Mouse (Mus musculus) heart, embryonic 14.5 days (tissue): Measurements from ENCODE around the gene Acot1. TPM values are rescaled to one million over a fixed set of nuclear protein-coding genes. Genes with fewer than 3 reads are reported as not detected.
"Not testable (repeated sequence)": the region's sequence is repeated elsewhere in the genome, so short reads cannot be mapped to it uniquely, and the experiment has no call there.

ENCODE experiments used
- ATAC-seq: fragments of 200-750 bp; cut with Nextera tagmentation; 2 replicates; pipeline ENCODE4 v1.8.0; 2017; ENCODE audit warnings: low read depth, moderate TSS enrichment; ENCODE audit not compliant: insufficient number of reproducible peaks, insufficient read depth, low FRiP score
- H3K27ac ChIP-seq, 2 experiments: fragments of 200-500 bp in 1 of 2; fragments of 300-500 bp in 1 of 2; sonication (generic) in 1 of 2; replicated peaks in 1 of 2; 2 replicates each; pipeline ENCODE4 v1.5.1; 2012 to 2014; ENCODE audit warnings: low read depth in 2 of 2, low read length in 2 of 2, control low read depth in 1 of 2, mild to moderate bottlenecking in 1 of 2, mixed read lengths in 1 of 2; ENCODE audit not compliant: control insufficient read depth in 1 of 2, insufficient read depth in 1 of 2
- H3K27me3 ChIP-seq: fragments of 300-500 bp; sonication (generic); 2 replicates; pipeline ENCODE4 v1.6.1; 2014; ENCODE audit warnings: mild to moderate bottlenecking, low read length, control low read depth; ENCODE audit not compliant: control insufficient read depth, insufficient read depth
- H3K36me3 ChIP-seq: fragments of 300-500 bp; sonication (generic); 2 replicates; pipeline ENCODE4 v1.6.1; 2014; ENCODE audit warnings: mild to moderate bottlenecking, control low read depth, low read length, mixed read lengths; ENCODE audit not compliant: control insufficient read depth, insufficient read depth
- H3K4me1 ChIP-seq, 2 experiments: fragments of 200-500 bp in 1 of 2; fragments of 300-500 bp in 1 of 2; sonication (generic) in 1 of 2; 2 replicates each; pipeline ENCODE4 v1.6.1; 2012 to 2014; ENCODE audit warnings: low read length in 2 of 2, control low read depth in 1 of 2, mixed read lengths in 1 of 2; ENCODE audit not compliant: control insufficient read depth in 2 of 2, insufficient read depth in 2 of 2
- H3K4me2 ChIP-seq: fragments of 300-500 bp; sonication (generic); 2 replicates; pipeline ENCODE4 v1.6.1; 2014; ENCODE audit warnings: mild to moderate bottlenecking, low read length
- H3K4me3 ChIP-seq, 2 experiments: fragments of 200-500 bp in 1 of 2; fragments of 300-500 bp in 1 of 2; sonication (generic) in 1 of 2; 2 replicates each; pipeline ENCODE4 v1.5.1; 2012 to 2014; ENCODE audit warnings: low read length in 2 of 2, mild to moderate bottlenecking in 2 of 2, control low read depth in 1 of 2, low read depth in 1 of 2, moderate library complexity in 1 of 2; ENCODE audit not compliant: control insufficient read depth in 1 of 2, insufficient read depth in 1 of 2
- H3K9ac ChIP-seq: fragments of 300-500 bp; sonication (generic); 2 replicates; pipeline ENCODE4 v1.6.1; 2014; ENCODE audit warnings: mild to moderate bottlenecking, low read length
- H3K9me3 ChIP-seq: fragments of 300-500 bp; sonication (generic); 2 replicates; pipeline ENCODE4 v1.6.1; 2016; ENCODE audit warnings: low read length, control low read depth; ENCODE audit not compliant: control insufficient read depth
- WGBS: fragments of 180-500 bp; shearing (Covaris S2); extraction: QIAGEN DNeasy Blood & Tissue Kit; methylation state at CpG from one replicate; pipeline ENCODE4 v1.1.7; 2014; 5-methylcytosine and 5-hydroxymethylcytosine counted together
- polyA plus RNA-seq: library from polyadenylated mRNA; unstranded; fragments of >200 nt; fragmentation: Nextera tagmentation; extraction: Ambion mirVana; gene quantifications from 2 replicates; pipeline ENCODE4 v1.2.1, GENCODE M21; 2014

Acot1 gene
- polyA plus RNA-seq, 1 experiment from 2014 or later, result 31.9 TPM

- H3K4me1 ChIP-seq, result peaks cover 3 to 6% of the 10 kb centered on the region in 2 experiments; a peak in 1 of 4 replicates
- H3K27me3 ChIP-seq, result no peaks in the 10 kb centered on the region
- no peak overlapping the region for H3K4me2 ChIP-seq
- ATAC-seq, result no peak
- H3K27ac ChIP-seq, result no peak overlapping the region
- no peaks in the 10 kb centered on the region for H3K9me3 ChIP-seq
- no peak overlapping the region for H3K9ac ChIP-seq
- H3K36me3 ChIP-seq, result no peaks in the 10 kb centered on the region
- WGBS, result 87% methylated on average over 4 of the region's 4 CpGs
- H3K4me3 ChIP-seq, result no peak overlapping the region
These were observed 23.6 kb downstream of the Acot1 start for GRCm38 (mm10) chr12:84032854-84033253.

- H3K9ac ChIP-seq, H3K36me3 ChIP-seq, H3K4me2 ChIP-seq, H3K27me3 ChIP-seq, H3K9me3 ChIP-seq, H3K27ac ChIP-seq, H3K4me3 ChIP-seq, H3K4me1 ChIP-seq: not testable (repeated sequence)
- peak; percentile 35; the same call in 1 of the 2 replicates for ATAC-seq
- WGBS, result 76% methylated on average over 2 of the region's 2 CpGs
These were observed 24.0 kb downstream of the Acot1 start for GRCm38 (mm10) chr12:84033302-84033701.

GRCm38 (mm10) chr12:84034108-84034507 is 24.8 kb downstream of the Acot1 start:
- Histone ChIP-seq H3K9ac (no peak overlapping the region), H3K4me2 (no peak overlapping the region), H3K4me1 (peaks cover 6% of the 10 kb centered on the region in 2 experiments; a peak in 2 of 4 replicates), H3K9me3 (no peaks in the 10 kb centered on the region), H3K36me3 (no peaks in the 10 kb centered on the region), H3K4me3 (no peak overlapping the region), H3K27me3 (no peaks in the 10 kb centered on the region), H3K27ac (no peak overlapping the region)
- 62% methylated on average over 4 of the region's 4 CpGs for WGBS
- no peak for ATAC-seq

- ATAC-seq, H3K27me3 ChIP-seq, H3K36me3 ChIP-seq, H3K27ac ChIP-seq, H3K9me3 ChIP-seq, H3K4me1 ChIP-seq: not testable (repeated sequence)
- WGBS, result 8% methylated on average over 24 of the region's 32 CpGs
- Histone ChIP-seq H3K4me3 (peak within 1 kb of the TSS; percentile 41 to 49), H3K9ac (peak within 1 kb of the TSS; percentile 68), H3K4me2 (peak within 1 kb of the TSS; percentile 73)
These were observed 29.0 kb downstream of the Acot1 start, which contains the start of gene Acot4 for GRCm38 (mm10) chr12:84038241-84038640. Gene Acot4 (plus strand): TSS chr12:84038379.

- not testable (repeated sequence) for H3K9me3 ChIP-seq, ATAC-seq, H3K4me1 ChIP-seq, H3K36me3 ChIP-seq, H3K27me3 ChIP-seq, H3K27ac ChIP-seq
- WGBS, result 3% methylated on average over 39 of the region's 39 CpGs
- peak within 1 kb of the TSS; percentile 68 for H3K9ac ChIP-seq
- peak within 1 kb of the TSS; percentile 41 to 49 for H3K4me3 ChIP-seq
- H3K4me2 ChIP-seq, result peak within 1 kb of the TSS; percentile 73
These were observed 29.4 kb downstream of the Acot1 start, which contains the start of gene Gm49366 for GRCm38 (mm10) chr12:84038691-84039111. Gene Gm49366 (plus strand): TSS chr12:84038935.

- ATAC-seq, result no peak
- Histone ChIP-seq H3K27ac (no peak overlapping the region), H3K9ac (no peak overlapping the region), H3K4me2 (no peak overlapping the region), H3K9me3 (no peaks in the 10 kb centered on the region), H3K4me1 (peaks cover 0 to 2% of the 10 kb centered on the region in 2 experiments; a peak in 1 of 4 replicates), H3K36me3 (no peaks in the 10 kb centered on the region), H3K27me3 (no peaks in the 10 kb centered on the region), H3K4me3 (no peak overlapping the region)
- 86% methylated on average over 5 of the region's 5 CpGs for WGBS
These were observed 33.0 kb downstream of the Acot1 start for GRCm38 (mm10) chr12:84042248-84042647.

- Histone ChIP-seq H3K27ac (no peak overlapping the region), H3K9ac (no peak overlapping the region), H3K27me3 (no peaks in the 10 kb centered on the region), H3K4me2 (no peak overlapping the region), H3K9me3 (peaks cover 6% of the 10 kb centered on the region), H3K36me3 (no peaks in the 10 kb centered on the region), H3K4me3 (no peak overlapping the region), H3K4me1 (no peaks in the 10 kb centered on the region)
- ATAC-seq, result no peak
- WGBS, result 75% methylated on average over 2 of the region's 2 CpGs
These were observed 34.8 kb downstream of the Acot1 start for GRCm38 (mm10) chr12:84044045-84044444.

GRCm38 (mm10) chr12:84046906-84047305 is 37.6 kb downstream of the Acot1 start:
- WGBS, result 85% methylated on average over 1 of the region's 1 CpGs
- Histone ChIP-seq H3K27ac (no peak overlapping the region), H3K4me1 (no peaks in the 10 kb centered on the region), H3K4me3 (no peak overlapping the region), H3K9me3 (peaks cover 6% of the 10 kb centered on the region), H3K4me2 (no peak overlapping the region), H3K27me3 (no peaks in the 10 kb centered on the region), H3K9ac (no peak overlapping the region), H3K36me3 (no peaks in the 10 kb centered on the region)
- no peak for ATAC-seq
